Mouse (Mus musculus) lung, postnatal 0 days (tissue): ENCODE data around the gene 9430097D07Rik. TPM values are rescaled to one million over a fixed set of nuclear protein-coding genes. Genes with fewer than 3 reads are reported as not detected.

Experiments
- ATAC-seq: fragments of 200-750 bp; cut with Nextera tagmentation; 2 replicates; pipeline ENCODE4 v1.8.0; 2017; ENCODE audit warnings: moderate library complexity
- DNase-seq: peaks from one replicate; pipeline ENCODE4 v3.0.0-alpha.2; 2016; ENCODE audit warnings: low spot score
- H3K27ac ChIP-seq: fragments of 300-500 bp; sonication (generic); 2 replicates; pipeline ENCODE4 v1.5.1; 2014; ENCODE audit warnings: antibody characterized with exemption, mild to moderate bottlenecking, low read length, mixed read lengths
- H3K27me3 ChIP-seq: fragments of 300-500 bp; sonication (generic); replicated peaks from 2 replicates; pipeline ENCODE4 v1.6.1; 2014; ENCODE audit warnings: low read length, mixed read lengths; ENCODE audit not compliant: insufficient read depth
- H3K36me3 ChIP-seq: fragments of 300-500 bp; sonication (generic); 2 replicates; pipeline ENCODE4 v1.6.1; 2014; ENCODE audit warnings: low read length, mixed read lengths; ENCODE audit not compliant: insufficient read depth
- H3K4me1 ChIP-seq: fragments of 300-500 bp; sonication (generic); 2 replicates; pipeline ENCODE4 v1.6.1; 2014; ENCODE audit warnings: antibody characterized with exemption, low read depth, low read length, mixed read lengths; ENCODE audit not compliant: insufficient read depth
- H3K4me2 ChIP-seq: fragments of 300-500 bp; sonication (generic); replicated peaks from 2 replicates; pipeline ENCODE4 v1.6.1; 2014; ENCODE audit warnings: low read depth, mild to moderate bottlenecking, low read length, moderate library complexity, mixed read lengths
- H3K4me3 ChIP-seq: fragments of 300-500 bp; sonication (generic); 2 replicates; pipeline ENCODE4 v1.5.1; 2014; ENCODE audit warnings: low read depth, low read length
- H3K9ac ChIP-seq: fragments of 300-500 bp; sonication (generic); replicated peaks from 2 replicates; pipeline ENCODE4 v1.6.1; 2014; ENCODE audit warnings: low read depth, mild to moderate bottlenecking
- H3K9me3 ChIP-seq: fragments of 300-500 bp; sonication (generic); 2 replicates; pipeline ENCODE4 v1.6.1; 2016; ENCODE audit warnings: low read length, mixed read lengths
- CTCF ChIP-seq: IDR thresholded peaks from 2 replicates; pipeline ENCODE4 v1.5.1; 2016; ENCODE audit warnings: antibody characterized with exemption, mild to moderate bottlenecking
- EP300 ChIP-seq: IDR thresholded peaks from 2 replicates; pipeline ENCODE4 v1.6.1; 2016; ENCODE audit warnings: antibody characterized with exemption, mild to moderate bottlenecking, control low read depth
- WGBS: fragments of 180-500 bp; shearing (Covaris S2); extraction: QIAGEN DNeasy Blood & Tissue Kit; methylation state at CpG from one replicate; pipeline ENCODE4 v1.1.7; 2014; 5-methylcytosine and 5-hydroxymethylcytosine counted together
- polyA plus RNA-seq: library from polyadenylated mRNA; unstranded; fragments of >200 nt; fragmentation: Nextera tagmentation; extraction: Ambion mirVana; gene quantifications from 2 replicates; pipeline ENCODE4 v1.2.1, GENCODE M21; 2015

Gene 9430097D07Rik
- polyA plus RNA-seq, 1 experiment from 2014 or later = not detected

DNA sequence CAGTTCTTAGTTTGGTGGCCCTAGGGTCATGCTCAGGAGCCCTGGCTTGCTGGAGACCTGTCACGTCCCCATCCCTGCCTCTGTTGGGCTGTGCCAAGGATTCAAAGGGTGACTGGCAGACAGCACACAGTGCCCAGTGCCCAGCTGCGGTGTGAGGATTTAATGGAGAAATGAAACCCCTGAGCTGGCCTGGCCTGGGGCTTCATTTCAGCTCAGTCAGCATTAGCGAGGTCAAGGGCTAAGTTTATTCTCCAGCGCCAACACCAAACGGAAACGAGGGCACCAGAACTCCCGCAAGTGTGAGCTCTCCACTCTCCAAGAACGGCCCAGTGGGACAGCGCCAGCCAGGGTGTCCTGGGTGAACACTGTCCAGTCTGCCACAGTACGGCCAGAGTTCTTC is 14.7 kb upstream of the 9430097D07Rik start:
- DNase-seq (peak; percentile 20), ATAC-seq (no peak)
- Histone ChIP-seq H3K36me3 (0 out of 2 replicates have a peak, but pooled peaks cover 10% of the 10 kb centered on the region), H3K4me2 (no peak overlapping the region; the same call in 1 of the 2 replicates), H3K4me1 (peaks cover 15% of the 10 kb centered on the region), H3K27ac (no peak overlapping the region), H3K9ac (no peak overlapping the region), H3K9me3 (no peaks in the 10 kb centered on the region), H3K27me3 (no peaks in the 10 kb centered on the region), H3K4me3 (no peak overlapping the region)
- WGBS = 57% methylated on average over 10 of the region's 10 CpGs
- no peak for TF ChIP-seq EP300
- TF ChIP-seq CTCF = no peak

- Histone ChIP-seq H3K9ac (no peak overlapping the region), H3K27me3 (no peaks in the 10 kb centered on the region), H3K4me2 (peak overlapping the region; percentile 20), H3K36me3 (0 out of 2 replicates have a peak, but pooled peaks cover 2% of the 10 kb centered on the region), H3K4me3 (no peak overlapping the region), H3K4me1 (peaks cover 15% of the 10 kb centered on the region), H3K9me3 (no peaks in the 10 kb centered on the region), H3K27ac (no peak overlapping the region)
- TF ChIP-seq CTCF (no peak), EP300 (no peak)
- 32% methylated on average over 11 of the region's 11 CpGs for WGBS
- DNase-seq = peak; percentile 45
- no peak for ATAC-seq
Observed at GRCm38 (mm10) chr2:32589213-32589795, 13.8 kb upstream of the 9430097D07Rik start.

DNA sequence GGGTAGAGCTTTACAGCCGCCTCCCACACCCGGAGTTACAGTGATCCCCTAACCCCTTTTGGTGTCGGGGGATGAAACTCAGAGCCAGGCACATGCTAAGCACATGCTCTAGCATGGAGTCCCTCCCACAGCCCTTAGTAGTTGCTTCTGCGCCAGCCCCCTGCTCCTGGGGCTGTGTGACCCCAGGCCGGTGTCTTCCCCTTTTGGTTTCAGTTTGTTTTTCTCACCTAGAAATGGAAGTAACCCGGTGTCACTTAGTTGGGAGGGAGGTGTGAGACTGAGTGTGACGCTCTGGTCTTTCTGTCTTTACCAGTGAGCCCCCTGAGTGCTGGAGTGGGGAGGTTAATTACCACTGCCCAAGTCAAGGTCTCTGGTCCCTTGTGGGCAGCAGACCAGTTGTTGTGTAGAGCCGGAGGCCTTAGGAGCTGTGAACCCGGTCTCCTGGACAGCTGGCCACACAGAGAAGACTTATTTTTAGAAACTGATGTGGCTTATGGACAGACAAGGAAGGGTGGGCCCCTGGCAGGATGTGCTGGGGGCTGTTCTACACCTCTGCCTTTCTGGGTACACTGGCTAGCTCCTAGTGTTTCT is 12.3 kb upstream of the 9430097D07Rik start:
- peak overlapping the region; percentile 68 for H3K4me2 ChIP-seq
- TF ChIP-seq CTCF = no peak
- peak; percentile 47; the same call in 1 of the 2 replicates for TF ChIP-seq EP300

DNA sequence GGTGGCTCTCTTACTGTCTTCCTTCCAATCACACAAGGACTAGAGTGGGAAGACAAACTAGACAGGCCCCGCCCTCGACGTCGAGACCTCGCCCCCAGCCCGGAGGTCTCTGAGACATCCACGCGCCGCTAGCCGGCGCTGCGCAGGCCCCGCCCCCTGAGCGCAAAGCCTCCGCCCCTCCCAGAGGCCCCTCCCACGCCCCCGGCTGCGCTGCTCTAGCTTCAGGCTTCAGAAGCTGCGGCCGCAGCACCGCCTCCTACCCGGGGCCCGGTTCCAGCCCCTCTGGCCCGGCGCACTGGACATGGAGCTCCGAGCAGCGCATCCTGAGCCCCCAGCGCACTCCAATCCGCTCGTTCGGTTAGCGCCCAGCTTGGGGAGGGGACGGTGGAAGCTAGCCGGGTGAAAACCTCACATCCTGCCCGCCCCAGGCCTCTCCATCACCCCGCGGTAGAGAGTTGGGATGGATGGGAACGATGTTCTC is 11.4 kb upstream of the 9430097D07Rik start, which contains the start of gene St6galnac4:
St6galnac4 (plus strand) TSS at position 225 of the 481 bp plus-strand sequence.
- peaks cover 15% of the 10 kb centered on the region for H3K4me1 ChIP-seq
- peak; percentile 68 for TF ChIP-seq CTCF
- TF ChIP-seq EP300 = no peak
- peak within 1 kb of the TSS; percentile 68 for H3K4me2 ChIP-seq
- peak within 1 kb of the TSS; percentile 61 for H3K9ac ChIP-seq
- H3K27ac ChIP-seq = peak within 1 kb of the TSS; percentile 71
- under 1% methylated on average over 38 of the region's 38 CpGs for WGBS
- ATAC-seq (peak; percentile 93), DNase-seq (peak; percentile 96)
- H3K27me3 ChIP-seq = no peaks in the 10 kb centered on the region
- H3K9me3 ChIP-seq = no peaks in the 10 kb centered on the region
- no peaks in the 10 kb centered on the region for H3K36me3 ChIP-seq
- peak within 1 kb of the TSS; percentile 53 for H3K4me3 ChIP-seq

More for the DNA sequence above, 12.3 kb upstream of the 9430097D07Rik start:
- H3K9me3 ChIP-seq = no peaks in the 10 kb centered on the region
- H3K36me3 ChIP-seq = no peaks in the 10 kb centered on the region
- DNase-seq (peak; percentile 75), ATAC-seq (peak; percentile 38)
- H3K9ac ChIP-seq = peak overlapping the region; percentile 61
- WGBS = 18% methylated on average over 9 of the region's 9 CpGs
- H3K4me1 ChIP-seq = peaks cover 15% of the 10 kb centered on the region
- peak overlapping the region; percentile 71 for H3K27ac ChIP-seq
- H3K27me3 ChIP-seq = no peaks in the 10 kb centered on the region
- peak overlapping the region; percentile 53 for H3K4me3 ChIP-seq

GRCm38 (mm10) chr2:32585149-32585714 is 9.7 kb upstream of the 9430097D07Rik start:
- Histone ChIP-seq H3K4me2 (no peak overlapping the region), H3K27ac (no peak overlapping the region), H3K27me3 (no peaks in the 10 kb centered on the region), H3K9me3 (no peaks in the 10 kb centered on the region), H3K4me3 (no peak overlapping the region), H3K36me3 (no peaks in the 10 kb centered on the region), H3K4me1 (peaks cover 9% of the 10 kb centered on the region; the same call in 1 of the 2 replicates), H3K9ac (no peak overlapping the region)
- 86% methylated on average over 7 of the region's 7 CpGs for WGBS
- DNase-seq (no peak), ATAC-seq (no peak)
- TF ChIP-seq EP300 = no peak
- no peak for TF ChIP-seq CTCF
